Mouse (Mus musculus) left cerebral cortex, adult 8-10 months (tissue): ENCODE data around the gene Itprid2. TPM values are rescaled to one million over a fixed set of nuclear protein-coding genes. Genes with fewer than 3 reads are reported as not detected.

Experiments used
- DNase-seq, 2 experiments: peaks; one replicate each; pipeline ENCODE4 v3.0.0; 2022; ENCODE audit warnings: low spot score in 2 of 2
- total RNA-seq, 4 experiments: library from RNA; stranded (reverse); gene quantifications; 2 replicates each; pipeline ENCODE4 v1.2.4; 2022

The Itprid2 gene
- total RNA-seq, 4 experiments from 2014 or later = 40.6 to 44.6 (median 42.8) TPM

DNA sequence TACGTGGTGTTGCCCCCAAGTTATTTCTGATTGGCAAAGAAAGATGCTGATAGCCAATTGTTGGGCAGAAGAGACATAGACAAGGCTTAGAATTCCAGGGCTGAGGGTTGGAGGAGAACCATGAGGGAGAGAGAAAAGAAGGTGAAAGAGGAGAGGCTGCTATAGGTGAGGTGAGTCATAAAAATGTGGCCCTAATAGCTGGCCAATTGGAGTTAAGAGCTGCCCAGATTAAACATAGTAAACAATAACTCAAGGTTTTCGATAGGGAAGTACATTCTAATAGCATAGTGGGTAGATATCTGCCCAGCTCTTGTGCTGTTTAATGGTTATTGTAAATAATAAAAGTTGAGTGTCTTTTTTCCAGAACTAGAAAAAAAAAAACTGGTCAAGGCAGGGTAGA lies 69.6 kb downstream of the Itprid2 start:
- no peak for DNase-seq

DNA sequence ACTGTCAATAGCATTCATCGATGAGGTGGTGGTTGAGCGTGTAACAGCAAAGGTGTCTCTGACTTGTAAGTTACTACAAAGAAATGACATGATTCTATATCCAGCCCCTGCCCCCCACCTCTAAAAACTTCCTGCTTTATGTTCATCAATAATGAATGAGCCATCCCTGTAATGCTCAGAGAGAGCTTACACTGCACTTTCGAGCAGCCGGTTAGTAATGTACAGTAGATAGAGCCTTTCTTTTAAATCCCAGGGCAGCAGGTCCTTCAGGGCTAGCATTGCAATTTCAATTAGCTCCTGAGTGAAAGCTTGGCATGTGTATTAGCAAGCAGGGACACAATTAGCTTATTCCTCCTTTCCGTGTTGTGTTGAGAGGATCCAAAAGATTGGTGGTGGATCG lies 72.4 kb downstream of the Itprid2 start, which contains the start of gene Ppp1r1c:
Gene Ppp1r1c (plus strand): TSS at position 206 of the 400 bp plus-strand sequence.
- no peak for DNase-seq

- DNase-seq = no peak
Measured at GRCm38 (mm10) chr2:79713662-79714091, 78.5 kb downstream of the Itprid2 start.

- DNase-seq = no peak
Measured at GRCm38 (mm10) chr2:79714745-79715144, 79.6 kb downstream of the Itprid2 start.

DNA sequence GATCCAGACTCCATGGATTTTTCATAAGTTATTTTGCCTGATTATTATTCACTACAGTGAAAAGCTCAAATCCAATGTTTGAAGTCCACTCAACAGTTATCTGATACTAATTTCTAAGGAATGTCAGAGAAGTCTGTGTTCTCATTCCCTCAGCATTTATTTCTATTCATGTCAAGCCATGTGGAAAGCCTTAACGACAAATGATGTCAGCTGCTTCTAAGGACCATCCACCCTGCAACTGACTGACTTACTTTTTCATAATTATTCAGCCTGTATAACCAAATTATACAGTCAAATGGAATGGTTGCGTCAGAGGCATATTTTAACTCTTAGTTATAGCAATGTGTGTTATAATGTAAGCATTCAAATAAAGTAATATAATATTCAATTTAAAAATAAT lies 80.8 kb downstream of the Itprid2 start:
- no peak for DNase-seq

GRCm38 (mm10) chr2:79717846-79718245 lies 82.7 kb downstream of the Itprid2 start:
- no peak for DNase-seq

DNA sequence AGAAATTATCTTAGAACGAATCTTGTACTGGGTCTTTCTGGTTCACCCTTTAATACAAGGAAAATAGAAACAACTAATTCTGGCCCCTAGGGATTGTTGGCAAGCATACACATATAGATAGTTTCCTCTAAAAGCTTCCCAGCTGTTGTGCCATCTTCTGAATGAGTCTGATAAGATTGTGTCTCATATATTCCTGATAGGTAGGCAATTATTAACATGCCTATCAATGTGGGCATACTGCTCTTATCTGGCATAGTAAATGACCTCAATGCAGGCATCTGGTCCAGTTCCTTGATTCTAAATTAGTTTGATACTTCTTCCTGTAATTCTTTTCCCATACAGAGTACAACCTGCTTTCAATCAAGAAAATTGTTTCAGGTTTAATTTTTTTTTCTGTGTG lies 87.3 kb downstream of the Itprid2 start:
- no peak for DNase-seq

Other genes starting within 250 kb of the Itprid2 start
- 10 to 100 TPM in 3 of 4 experiments, 1 to 10 TPM in 1; 9.8 to 13.3 (median 11.2) TPM for gene Neurod1, start 178.6 kb upstream of the Itprid2 start, total RNA-seq
- 1 to 10 TPM; 2.5 to 7.1 (median 4.8) TPM for gene Cerkl, start 178.6 kb upstream of the Itprid2 start, total RNA-seq
- under 1 TPM in 1 of 4 experiments, not detected in 3; 0.19 TPM for gene Ppp1r1c, start 72.4 kb downstream of the Itprid2 start, total RNA-seq